Mouse (Mus musculus) layer of hippocampus, adult 18-20 months (tissue): ENCODE results near the gene Tesmin. TPM values are rescaled to one million over a fixed set of nuclear protein-coding genes. Genes with fewer than 3 reads are reported as not detected.

Experiments used
- DNase-seq, 2 experiments: peaks; one replicate each; pipeline ENCODE4 v3.0.0; 2022; ENCODE audit warnings: low spot score in 2 of 2
- total RNA-seq, 2 experiments: library from RNA; stranded (reverse); gene quantifications; 2 replicates each; pipeline ENCODE4 v1.2.3; 2021

Gene Tesmin
- total RNA-seq, 2 experiments from 2014 or later = 0.12 to 0.48 TPM

DNA sequence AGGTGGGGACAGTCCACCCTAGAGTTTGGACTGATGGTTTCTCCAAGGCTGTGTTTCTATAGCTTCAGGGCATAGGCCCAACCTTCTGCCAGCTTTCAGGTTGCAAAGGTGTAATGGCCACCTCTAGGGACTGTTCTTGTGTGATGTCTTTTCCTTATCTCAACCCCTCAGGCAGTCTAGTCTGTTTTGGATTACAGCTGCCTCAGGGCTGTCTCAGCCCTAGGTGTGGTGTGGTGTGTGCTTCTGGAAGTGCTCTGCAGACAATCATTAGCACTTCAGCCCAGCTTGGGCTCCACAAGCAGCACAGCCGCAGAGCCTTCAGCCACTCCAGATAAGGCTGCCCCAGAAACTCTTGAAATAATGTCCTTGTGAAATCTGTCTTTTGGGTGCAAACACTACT is 3.7 kb downstream of the Tesmin start:
- DNase-seq = no peak

DNA sequence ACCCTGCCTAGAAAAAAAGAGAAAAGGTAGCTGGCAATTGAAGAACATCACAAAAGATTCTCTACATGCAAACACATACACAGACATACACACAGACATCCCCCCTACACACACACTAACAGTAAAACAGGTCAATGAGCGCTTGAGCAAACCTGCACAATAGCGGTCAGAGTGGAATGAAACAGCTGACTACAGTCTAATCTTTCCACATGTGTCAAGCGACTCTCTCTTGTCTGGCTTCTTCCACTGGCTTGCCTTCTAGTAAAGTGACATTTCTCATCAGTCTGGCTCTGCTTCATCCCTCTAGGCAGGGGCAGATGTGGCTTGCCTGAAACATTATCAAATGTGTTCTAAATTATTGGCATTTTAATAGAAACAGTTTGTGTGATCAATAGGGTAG is 5.6 kb downstream of the Tesmin start:
- no peak for DNase-seq

DNA sequence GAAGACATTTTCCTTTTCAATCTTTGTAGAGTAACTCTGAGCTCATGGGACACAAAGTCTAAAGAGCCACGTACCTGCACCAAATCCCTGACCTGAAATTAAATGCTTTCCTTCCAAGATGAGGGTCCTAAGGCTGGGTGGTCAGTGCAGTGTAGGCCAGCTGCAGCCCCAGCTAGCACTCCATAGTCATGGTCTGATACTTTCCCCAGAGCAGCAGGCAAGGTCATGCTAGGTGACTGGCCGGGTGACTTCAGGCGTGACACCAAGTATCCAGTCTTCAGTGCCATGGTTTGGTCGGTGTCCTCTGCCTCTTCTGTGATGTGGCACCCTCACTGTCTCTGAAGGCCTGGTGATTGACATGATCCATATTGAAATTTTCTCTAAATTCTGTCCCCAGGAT is 11.4 kb downstream of the Tesmin start:
- no peak for DNase-seq

DNA sequence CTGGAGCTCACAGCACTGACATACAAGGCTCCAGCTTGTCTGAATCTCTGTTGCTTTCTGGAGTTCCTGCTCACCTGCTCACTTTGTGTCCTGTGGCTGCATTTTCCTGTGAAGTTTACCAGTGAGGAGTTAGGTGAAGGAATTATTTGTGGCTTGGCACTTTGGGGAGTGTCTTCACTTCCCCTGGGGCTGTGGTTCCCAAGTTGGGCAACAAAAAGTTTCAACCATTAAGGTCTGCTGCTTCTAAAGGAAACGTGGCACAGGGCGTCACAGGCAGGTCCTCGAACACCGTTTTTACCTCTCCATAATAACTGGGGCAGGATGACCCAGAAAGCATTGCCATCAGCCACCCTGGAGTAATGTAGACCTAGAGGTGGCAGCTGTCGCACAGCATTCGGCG is 12.8 kb downstream of the Tesmin start:
- DNase-seq = no peak

DNA sequence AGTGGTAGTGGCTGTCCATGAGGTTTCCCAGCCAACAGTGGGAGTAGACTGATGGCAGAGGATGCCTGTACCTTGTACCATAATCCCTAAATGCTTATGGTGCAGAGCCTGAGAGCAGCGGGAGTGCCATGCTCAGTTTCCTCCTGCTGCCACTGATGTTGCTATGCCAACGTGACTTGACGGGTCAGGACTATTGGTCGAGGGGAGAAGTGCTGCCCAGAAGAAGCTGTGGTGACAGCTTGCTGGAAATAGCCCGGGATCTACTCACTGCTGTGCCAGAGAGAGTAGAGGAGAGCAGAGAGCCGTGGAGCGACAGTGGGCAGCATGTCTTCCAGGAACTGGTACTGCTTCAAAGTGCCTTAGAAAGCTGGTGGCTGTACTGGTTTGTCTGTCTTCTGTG is 13.3 kb downstream of the Tesmin start:
- no peak for DNase-seq

DNA sequence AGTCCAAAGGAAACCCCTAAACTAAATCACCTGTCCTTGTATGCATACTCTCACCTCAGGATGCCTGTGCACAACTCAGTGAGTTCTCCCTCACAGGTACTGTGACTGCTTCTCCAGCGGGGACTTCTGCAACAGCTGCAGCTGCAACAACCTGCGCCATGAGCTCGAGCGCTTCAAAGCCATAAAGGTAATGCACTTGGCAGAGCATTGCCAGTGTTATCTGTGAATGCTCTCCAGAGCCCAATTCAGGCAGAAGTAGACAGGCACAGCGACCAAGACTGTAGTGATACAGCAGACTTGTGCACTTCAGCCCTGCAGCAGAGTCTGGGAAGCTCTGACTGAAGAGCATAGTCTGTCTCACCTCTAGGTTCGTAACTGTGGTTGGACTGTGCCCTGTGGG is 13.7 kb downstream of the Tesmin start:
- DNase-seq = no peak

DNA sequence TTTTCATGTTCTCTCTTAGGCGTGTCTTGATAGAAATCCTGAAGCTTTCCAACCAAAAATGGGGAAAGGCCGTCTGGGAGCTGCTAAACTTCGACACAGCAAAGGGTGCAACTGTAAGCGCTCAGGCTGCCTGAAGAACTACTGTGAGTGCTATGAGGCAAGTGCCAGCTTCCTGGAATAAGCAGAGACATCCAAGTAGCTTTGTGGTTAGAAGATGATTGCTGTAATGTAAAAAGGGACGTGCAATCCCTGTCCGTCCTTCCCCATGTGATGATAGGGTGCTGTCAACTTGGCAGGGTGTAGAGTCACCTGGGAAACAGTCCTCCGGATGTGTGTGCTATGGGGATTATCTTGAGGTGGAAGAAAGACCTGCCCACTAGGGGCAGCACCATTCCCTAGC is 15.4 kb downstream of the Tesmin start:
- DNase-seq = no peak

DNA sequence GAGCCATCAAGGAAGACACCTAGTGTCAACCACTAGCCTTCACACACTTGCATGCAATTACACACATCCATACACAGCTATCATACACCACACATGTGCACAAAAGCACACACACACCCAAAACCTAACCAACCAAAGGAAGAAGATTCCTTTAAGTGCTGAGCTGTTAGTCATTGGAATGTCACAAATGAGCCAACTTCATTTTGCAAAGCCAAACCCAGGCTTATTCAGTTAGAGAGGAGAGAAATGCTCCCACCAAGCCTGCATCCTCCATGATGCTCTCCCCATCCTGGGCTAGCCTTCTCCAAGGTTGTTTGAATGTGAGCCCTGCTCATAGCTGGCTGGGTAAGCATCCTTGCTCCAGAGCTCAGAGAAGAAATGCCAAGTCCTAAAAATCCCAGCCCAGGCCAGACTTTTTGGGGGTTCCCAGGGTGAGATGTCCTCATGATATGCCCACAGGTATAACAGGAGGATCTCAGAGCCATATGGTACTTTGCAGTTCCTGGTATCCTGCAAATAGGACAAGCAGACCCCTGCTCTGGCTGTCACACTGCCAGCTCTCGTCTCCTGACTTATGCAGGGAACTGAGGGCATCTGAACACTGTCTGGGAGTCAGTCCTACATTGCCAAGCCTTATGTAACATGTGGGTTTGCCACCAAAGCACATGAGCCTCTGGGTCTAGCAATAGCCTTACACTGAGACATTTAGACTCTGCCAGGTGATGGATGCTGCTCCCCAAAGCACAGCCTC is 17.0 kb downstream of the Tesmin start:
- no peak for DNase-seq

DNA sequence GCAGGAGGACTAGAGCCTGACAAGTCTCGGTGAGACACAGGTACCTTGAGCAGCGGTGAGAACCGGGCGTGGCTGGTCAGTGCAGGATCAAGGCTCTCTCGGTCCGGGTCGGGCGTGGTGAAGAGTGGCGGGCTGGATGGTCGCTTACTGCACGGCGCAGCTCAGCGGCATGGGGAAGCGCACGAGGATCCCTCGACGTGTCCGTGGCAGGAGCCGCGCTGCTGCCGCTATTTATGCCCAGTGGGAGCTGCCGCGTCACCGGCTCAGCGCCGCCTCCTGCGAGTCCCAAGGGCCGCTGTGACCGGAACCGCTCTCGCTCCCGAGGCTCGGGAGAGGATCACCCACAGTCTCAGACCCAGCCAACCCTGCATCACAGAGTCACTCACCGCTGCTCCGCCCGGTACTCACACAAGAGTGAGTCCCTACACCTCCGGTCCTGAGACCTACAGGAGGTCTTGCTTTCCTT is 25.6 kb downstream of the Tesmin start, which contains the start of gene Gal:
Gene Gal, minus strand, starts transcription at position 277 of the 466 bp plus-strand sequence.
- DNase-seq = no peak

DNA sequence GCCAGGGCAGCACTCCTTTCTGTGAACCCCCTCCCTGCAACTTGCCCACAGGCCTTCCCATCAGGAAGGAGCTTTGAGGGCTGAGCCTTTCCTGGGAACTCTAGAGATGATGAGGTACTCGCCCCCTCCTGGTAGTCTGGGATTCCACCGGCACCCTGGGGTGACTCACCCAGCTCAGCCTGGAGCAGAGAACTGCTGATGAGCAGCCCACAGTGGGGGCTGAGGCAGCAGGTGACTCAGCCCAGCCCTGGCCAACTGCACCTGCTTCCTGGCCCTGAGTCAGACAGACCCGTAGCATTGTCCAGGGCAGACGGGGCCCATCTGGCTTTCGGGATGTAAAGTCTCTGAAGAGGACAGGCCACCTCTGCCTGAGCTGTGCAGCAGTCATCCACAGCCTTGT is 30.6 kb downstream of the Tesmin start:
- peak; percentile 16 to 43 for DNase-seq

DNA sequence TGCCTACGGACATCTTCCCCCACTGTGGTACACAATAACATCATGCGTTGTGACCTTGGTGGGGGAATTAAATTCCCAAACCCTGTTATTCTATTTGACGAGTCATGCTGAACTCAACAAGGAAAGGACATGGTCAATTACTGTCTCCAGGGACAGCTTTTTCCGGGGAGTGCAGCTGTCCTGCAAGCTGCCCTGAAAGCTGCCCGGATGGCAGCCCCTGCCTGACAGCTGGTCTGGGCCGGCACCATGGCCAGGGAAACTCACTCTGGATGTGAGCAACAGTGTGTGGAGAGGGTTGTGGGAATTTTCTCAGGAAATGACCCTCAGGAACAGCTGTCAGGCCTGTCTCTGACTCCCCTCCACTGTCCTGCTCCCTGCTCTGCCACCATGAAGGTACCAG is 33.8 kb downstream of the Tesmin start:
- DNase-seq = no peak

DNA sequence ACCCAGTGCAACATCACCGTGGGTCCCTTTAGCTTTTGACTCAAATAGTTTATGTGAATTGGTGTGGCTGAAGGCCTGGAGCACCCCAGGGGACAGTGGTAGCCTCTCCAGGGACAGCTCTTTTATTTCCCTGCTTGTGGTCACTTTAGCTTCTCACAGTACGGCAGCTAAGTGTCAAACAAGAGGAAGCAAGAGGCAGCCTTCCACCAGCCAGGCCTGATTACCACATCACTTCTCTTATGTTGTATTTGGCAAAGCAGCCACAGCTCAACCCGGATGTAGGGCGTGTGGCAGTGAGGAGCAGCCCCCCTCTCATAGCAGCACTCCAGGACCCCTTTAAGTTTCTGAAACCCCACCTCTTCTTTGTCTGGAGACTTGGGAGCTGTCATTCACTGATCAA is 34.3 kb downstream of the Tesmin start:
- DNase-seq = no peak

DNA sequence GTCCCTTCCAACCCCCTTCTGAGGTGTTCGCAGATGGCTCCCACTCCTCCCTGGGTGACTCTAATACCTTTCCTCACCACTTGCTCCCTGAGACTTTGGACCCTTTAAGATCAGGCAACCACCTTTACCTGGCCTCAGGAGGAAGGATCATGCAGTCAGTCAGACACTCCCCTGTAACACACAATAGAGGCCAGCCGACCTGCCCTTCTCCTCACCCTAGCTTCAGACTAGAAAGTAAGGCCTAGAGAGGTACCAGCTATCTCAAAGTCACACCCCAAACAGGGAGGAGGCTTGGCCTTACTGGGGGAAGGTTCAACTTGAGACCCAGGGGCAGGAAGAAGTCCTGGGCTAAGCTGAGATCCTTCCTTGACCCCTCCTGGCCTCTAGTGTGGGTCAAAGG is 35.6 kb downstream of the Tesmin start:
- DNase-seq = no peak

DNA sequence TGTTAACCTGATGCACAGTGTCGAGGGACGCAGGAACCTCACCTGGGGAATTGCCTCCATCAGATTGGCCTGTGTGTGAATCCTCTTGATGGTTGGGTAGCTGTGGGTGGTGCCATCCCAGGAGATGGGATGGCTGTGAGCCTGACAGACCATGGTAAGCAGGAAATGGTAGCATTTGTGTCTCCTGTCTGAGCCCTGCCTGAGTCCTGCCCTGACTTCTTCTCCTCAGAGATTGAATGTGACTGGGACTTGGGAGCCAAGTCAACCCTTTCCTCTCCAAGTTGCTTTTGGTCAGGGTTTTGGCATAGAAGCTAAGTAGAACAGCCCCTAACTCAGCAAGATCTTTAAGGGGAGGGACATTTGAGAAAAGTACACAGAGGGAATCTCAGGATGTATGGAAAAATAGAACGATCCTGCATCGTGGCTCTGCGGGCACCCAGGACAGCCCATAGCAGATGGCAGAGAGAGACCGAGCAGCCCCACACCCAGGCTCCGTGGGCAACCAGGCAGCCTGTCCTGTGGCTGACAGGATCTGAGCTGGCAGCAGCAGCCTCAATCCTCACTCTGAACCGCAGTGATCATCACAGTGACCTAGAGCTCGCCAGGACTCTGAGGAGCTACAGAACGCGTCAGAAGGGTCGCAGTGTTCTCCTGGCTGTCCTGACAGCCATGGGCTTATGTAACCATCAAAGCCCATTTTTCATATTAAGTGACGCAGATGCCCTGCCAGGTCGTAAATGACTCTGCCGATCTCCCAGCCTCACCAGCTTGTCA is 39.6 kb downstream of the Tesmin start:
- peak in 1 of 2 experiments; percentile 21 for DNase-seq

DNA sequence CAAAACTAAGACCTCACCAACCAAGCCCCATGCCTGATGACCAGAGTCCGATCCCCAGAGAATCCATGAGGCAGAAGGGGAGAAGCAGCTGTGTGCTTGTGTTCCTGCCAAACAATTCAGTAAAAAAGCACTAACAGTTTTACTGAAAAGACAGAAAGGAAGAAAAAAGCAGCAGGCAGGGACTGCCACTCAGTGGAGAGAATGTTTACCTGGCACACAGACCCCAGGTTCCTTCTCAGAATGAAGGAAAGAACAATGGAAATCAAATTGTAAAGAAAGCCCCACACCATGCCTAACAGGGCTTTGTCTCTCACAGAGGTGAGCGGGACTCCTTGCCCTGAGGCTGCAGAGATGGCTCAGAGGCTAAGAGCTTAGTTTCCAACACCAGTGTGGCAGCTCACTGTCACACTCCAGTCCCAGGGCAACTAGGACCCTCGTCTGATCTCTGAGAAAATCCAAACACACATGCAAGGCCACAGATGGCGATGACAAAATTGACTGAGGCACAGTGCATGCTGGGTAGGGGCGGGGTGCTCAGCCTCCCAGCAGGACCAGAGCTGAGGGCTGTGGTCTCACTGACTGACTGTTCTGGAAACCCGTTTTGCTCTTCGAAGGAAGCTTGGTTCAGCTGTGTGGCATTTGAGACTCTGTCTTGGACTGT is 40.6 kb downstream of the Tesmin start:
- peak in 1 of 2 experiments; percentile 32 for DNase-seq

DNA sequence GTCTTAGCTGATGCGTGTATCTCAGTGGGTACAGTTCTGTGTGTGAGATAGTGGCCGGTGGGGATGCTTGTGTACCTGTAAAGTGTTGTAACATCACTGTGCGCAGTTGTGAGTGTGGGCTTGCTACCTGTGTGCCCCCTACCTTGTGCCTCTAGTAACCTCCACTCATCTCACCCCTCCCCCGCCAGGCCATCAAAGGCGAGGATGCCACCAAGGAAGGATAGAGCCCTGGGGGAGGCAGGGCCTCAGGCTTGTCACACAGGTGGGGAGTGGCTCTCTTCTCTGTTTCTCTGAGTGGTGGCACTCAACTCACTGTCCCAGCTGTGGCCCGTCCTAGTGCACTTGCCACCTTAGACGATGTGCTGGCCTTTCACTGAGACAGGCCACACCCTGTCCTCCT is 42.4 kb downstream of the Tesmin start:
- no peak for DNase-seq

DNA sequence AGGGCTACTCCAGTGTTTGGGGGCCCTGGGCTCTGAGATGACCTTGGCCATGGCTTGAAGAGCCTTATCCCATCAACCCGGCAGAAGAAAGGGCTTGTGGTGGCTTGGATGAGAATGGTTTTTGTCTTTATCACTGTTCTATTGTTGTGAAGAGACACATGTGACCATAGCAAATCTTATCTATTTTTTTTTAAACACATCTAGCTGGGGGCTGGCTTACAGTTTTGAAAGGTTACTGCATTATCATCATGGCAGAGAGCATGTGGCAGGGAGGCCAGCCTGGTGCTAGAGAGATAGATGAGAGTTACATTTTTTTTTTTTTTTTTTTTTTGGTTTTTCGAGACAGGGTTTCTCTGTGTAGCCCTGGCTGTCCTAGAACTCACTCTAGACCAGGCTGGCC is 43.3 kb downstream of the Tesmin start:
- no peak for DNase-seq

DNA sequence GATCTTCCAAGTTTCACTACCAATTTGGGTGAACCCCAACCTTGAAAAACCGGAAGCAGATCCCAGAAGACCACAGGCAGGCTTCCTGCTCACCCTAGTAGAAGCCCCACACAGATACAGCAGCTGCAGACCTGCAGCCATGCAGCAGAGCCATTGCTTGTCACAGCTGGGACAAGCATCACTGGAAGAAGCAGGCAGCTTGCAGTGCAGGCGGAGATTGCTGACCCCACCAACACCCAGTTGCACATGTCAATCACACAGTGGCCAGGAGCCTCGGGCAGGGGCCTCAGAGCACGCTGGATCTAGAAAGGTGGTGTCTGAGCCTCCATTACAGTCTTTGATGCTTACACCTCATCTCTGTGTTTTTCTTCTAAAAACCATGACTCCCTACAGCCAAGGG is 45.5 kb downstream of the Tesmin start:
- no peak for DNase-seq

DNA sequence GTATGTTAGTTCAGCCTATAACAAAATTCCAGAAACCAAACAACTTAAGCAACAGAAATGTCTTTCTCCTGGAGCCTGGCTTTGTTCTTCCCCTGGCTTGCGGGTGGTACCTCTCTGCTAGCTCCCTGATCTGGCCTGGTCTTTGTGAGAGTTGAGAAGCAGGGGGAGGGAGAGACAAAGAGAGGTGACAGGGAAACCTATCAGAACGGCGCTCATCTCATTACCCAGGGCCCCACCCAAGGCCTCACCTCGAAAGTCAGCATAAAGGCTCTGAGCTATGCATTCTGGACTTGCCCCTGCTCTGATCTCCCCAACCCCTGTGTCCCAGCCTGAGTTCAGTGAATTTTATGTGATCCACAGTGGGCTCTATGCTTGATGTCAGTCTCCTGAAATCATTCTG is 46.0 kb downstream of the Tesmin start:
- DNase-seq = no peak

DNA sequence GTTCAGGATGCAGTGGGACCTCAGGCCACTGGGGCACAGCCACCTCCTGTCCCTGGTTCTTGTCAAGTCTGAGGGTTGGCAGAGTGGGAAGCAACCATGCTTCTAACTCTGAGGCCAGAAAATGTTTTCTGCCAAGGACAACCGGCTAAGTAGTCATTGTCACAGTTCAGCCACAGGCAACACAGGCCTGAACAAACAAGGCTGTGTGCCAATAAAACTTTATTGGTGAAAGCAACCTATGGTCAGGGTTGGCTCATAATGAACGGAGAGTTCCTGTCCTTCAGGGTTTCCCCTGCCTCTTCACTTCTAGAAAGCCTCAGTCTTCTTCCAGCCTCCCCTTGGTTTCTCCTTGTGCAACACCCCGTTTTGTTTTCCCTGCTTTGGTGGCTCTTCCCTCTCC is 47.2 kb downstream of the Tesmin start:
- DNase-seq = no peak

DNA sequence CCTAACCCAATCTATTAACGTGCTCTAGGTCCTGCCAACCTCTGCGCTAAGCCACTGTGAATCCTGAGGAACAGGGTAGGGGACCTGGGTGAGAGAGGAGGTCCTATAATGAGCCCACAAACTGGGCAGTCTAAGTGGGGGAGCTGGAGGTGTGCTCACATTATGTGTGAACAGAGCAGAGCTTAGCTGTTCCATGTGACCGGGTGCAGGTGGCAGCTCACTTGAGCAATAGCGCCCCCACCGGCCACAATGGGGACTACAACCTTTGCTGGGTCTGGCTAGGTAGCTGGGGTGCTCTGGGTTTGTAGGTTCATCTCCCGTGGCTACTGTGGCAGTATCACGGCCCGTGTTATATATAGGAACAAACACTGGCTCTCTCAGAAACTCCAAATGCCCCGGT is 48.2 kb downstream of the Tesmin start:
- DNase-seq = no peak

DNA sequence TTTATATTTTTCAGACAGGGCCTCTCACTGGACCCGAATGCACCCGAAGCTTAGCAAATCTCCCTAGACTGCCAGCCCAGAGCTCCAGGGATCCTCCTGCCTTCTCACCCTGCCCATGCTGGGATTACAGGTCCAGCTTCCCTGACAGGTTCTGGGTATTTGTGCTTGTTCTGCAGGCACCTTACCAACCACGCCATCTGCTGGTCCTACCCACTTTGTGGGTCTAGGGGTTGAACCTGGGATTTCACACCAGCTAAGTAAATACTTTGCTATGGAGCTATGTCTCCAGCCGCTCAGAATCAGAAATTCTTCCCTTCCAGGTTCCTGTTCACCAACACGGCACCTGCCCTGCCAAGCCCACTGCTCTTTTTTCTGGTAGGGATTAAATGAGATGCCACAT is 49.3 kb downstream of the Tesmin start:
- DNase-seq = no peak
